Mouse (Mus musculus) left cerebral cortex, postnatal 36 days (tissue): ENCODE results near the gene 4930590J08Rik. TPM values are rescaled to one million over a fixed set of nuclear protein-coding genes. Genes with fewer than 3 reads are reported as not detected.
"Not testable (repeated sequence)": the region's sequence is repeated elsewhere in the genome, so short reads cannot be mapped to it uniquely, and the experiment has no call there.

Experiments
- DNase-seq, 2 experiments: peaks; one replicate each; pipeline ENCODE4 v3.0.0; 2021 to 2022; ENCODE audit warnings: low spot score in 2 of 2, mixed read lengths in 1 of 2
- intact Hi-C: fragments of 180-260 bp; cut with DNase I; formaldehyde crosslinking; loops from one replicate; pipeline ENCODE4 v1.15.1; 2025
- total RNA-seq, 2 experiments: library from RNA; stranded (reverse); gene quantifications; 2 replicates each; pipeline ENCODE4 v1.2.3; 2021

The 4930590J08Rik gene
- total RNA-seq, 2 experiments from 2014 or later, result 2.6 to 3.2 TPM

DNA sequence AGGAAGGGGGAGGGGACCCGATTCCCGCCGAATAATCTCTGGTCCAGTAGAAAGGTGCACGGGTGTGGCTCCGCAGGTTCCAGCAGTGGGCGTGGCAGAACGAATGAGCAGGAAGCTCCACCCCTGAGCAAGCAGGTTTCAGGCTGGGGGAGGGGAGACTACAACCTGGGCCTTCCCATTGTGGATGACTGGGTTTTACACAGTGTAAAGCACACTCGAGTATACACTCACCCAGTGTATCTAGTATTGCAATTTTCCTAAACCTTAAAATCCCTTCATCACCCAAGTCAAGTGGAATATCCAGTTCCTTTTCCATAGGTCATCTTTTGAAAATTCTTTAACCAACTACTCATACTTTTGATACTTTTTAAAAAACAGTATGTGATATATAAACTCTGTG is 55.4 kb downstream of the 4930590J08Rik start:
- intact Hi-C loops, result not testable (repeated sequence)

DNA sequence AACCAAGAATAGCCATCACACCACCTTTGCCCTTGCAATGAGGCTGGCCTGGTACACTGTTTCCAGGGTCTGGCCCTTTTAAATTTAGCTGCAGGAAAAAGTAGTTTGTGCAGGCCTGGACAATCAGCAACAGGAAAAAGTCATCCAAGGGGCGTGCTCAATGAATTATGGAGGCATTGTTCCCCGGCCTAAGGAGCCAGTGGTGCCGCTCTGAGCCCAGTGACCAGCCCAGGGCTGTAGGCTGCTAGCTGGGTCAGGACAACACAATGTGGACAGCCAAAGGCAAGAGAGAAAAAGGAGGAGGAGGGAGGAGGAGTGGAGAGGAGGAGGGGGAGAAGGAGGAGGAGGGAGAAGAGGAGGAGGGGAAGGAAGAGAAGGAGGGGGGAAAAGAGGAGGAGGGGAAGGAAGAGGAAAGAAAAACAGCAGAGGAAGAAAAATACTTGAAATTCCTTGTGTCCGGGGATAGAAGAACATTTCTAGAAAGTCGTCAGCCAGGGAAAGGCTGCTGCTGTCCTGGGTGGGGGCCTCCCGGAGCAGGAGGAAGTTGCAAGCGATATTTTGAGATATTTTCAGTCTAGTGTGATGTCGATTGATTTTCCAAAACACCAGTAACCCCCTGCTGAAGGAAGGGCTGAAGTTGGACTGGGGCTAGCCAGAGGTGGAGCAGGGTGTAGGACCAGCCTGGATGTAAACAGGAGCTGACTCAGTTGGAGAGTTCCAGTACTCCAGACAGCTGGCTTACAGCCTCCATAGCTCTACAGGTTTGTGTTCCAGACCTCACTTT is 57.6 kb downstream of the 4930590J08Rik start:
- no peak for DNase-seq
- intact Hi-C loops, result no loop called here

More for the DNA sequence above, 55.4 kb downstream of the 4930590J08Rik start:
- DNase-seq, result not testable (repeated sequence)

GRCm38 (mm10) chr6:91963429-91963828 is 60.8 kb downstream of the 4930590J08Rik start:
- intact Hi-C loops, result no loop called here
- DNase-seq, result no peak

DNA sequence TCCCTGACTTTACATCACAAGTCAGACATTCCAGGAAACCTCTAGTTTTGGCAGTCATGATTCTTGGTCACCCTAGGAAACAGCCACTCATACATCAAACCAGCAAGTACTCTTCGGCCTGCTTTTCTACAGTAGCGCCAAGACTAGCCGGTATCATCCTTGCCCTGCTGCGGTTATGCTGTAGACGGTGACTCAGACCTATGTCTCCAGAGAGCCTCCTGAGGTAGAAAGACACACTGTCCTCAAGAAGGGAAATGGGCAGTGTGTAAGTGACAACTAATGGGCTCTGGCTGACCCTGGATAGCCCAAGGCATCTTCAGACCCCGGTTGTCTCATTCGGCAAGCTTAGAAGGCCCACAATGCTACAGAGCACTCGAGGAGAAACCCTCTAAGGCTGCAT is 62.5 kb downstream of the 4930590J08Rik start:
- intact Hi-C loops, result no loop called here
- no peak for DNase-seq

GRCm38 (mm10) chr6:91966006-91966405 is 63.4 kb downstream of the 4930590J08Rik start:
- intact Hi-C loops, result no loop called here
- no peak for DNase-seq

DNA sequence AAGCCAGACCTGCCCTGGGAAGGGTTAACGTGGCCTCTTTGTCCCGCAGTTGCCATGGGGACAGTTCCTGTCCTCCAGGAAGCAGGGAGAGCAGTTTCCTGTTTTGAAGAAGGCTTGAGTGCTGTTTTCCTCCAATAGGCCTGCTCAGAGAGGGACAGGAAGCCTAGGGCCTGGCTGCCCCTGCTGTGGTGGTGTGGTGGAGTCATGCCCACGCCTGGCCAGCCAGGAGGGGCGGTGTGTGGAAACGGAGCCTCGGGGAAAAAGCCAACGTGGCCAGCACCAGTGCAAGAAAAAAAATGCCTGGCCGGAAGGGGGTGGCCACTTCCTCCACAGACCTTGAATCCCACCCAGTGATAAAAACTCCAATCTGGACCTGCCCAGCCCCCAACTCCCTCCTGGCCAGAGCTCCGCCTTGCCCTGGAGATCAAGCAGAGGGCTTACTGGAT is 69.6 kb downstream of the 4930590J08Rik start:
- intact Hi-C loops, result no loop called here
- DNase-seq, result no peak

GRCm38 (mm10) chr6:91973972-91974371 is 71.4 kb downstream of the 4930590J08Rik start:
- DNase-seq, result no peak
- intact Hi-C loops, result no loop called here

DNA sequence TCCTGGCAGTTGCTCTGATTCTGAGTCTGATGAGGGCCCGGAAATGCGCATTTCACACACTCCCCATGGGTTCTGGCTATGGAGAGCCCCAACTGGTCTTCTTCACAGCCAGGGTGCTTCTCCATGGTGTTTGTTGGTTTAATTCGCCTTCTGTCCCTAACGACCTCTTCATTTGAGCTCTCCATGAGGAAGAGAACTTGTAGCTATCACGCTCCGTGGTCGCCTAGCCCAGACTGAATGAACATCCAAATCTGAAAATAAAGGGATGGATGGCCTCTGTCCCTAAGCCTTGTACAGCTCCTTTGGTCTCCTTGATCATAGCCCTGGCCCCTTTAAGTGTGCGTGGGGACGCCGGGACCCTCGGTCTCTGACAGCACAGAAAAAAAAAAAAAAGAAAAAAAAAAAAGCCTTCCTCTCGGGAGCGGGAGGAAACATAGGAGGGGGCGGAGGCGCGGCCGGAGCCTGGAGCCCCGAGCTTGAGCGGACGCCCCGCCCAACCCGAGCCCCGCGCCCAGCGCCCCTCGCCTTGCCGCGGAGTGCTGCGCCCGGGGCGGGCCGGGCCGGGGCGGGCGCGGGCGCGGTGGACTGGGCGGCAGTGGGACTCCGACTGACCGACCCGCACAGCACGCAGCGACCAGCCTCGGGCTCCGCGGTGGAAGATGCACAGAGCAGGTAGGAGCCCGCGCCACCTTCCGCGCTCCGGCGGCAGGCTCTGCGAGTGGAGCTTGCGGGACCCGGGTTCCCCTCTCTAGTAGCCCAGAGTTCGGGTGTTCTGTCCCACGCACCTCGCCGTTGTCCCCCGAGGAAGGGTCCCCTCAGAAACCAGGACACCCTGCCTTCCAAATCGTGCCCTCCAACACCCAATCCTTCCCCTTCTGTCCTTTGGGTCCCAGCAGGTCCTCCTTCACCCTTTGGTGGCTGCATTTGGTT is 76.0 kb downstream of the 4930590J08Rik start, which contains the start of gene Fgd5:
Gene Fgd5, plus strand, starts transcription at position 508 of the 930 bp plus-strand sequence.
- intact Hi-C loops, result no loop called here

DNA sequence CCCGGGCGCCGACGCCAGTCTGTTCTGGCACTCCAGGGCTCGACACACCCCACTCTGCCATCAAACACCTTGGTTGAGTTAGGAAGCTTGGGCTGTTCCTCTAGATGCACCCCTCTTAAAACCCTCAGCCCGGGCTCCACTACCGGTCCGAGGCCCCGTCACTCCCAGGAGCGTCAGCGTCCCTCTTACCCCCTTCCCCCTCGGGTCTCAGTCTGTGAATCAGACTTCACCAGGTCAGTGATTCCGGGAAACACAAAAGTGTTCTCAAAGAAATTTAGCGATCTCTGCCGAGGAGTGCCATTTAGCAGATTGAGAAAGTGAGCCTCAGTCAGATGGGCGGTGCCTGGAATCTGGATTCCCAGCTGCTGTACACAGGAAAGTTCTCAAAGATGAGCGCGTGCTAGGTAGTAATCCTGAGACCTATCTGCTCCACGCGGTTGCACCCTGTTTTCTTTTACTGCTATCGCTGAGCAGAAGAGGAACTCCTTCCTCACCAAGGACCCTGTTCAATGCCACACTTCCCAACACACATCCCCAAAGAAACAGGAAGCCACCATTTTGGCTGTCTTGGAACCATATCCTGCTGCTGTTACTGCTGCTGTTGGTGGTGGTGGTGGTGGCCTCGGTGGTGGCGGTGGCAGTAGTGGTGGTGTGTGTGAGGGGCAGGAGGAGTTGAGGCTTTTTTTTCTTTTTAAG is 76.8 kb downstream of the 4930590J08Rik start:
- no peak for DNase-seq
- intact Hi-C loops, result no loop called here

More for the DNA sequence above, 76.0 kb downstream of the 4930590J08Rik start, which contains the start of gene Fgd5:
- no peak for DNase-seq

- DNase-seq, result no peak
- intact Hi-C loops, result no loop called here
These were observed 77.4 kb downstream of the 4930590J08Rik start for GRCm38 (mm10) chr6:91980011-91980410.

DNA sequence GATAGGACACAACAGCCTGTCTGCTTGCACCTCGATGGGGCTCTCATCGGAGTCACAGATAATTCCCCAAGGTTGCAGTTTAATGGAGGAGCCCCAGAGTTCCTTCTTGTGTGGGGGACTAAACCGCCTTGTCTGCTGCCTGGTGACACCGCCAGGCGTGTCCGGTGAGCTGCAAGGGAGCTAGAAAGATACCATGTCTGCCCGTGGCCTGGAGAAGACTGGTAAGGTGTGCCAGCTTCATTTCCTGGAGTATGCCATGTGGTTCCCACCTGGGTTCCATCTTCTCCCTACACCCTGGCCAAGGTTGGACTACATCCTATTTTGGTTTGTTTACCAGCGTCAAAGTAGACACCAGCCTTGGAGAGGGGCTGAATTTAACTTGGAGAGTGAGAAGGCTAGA is 87.5 kb downstream of the 4930590J08Rik start:
- DNase-seq, result no peak
- intact Hi-C loops, result no loop called here

GRCm38 (mm10) chr6:91992823-91993222 is 90.2 kb downstream of the 4930590J08Rik start:
- no peak for DNase-seq
- intact Hi-C loops, result no loop called here

GRCm38 (mm10) chr6:91993795-91994505 is 91.3 kb downstream of the 4930590J08Rik start:
- DNase-seq, result no peak
- intact Hi-C loops, result no loop called here

DNA sequence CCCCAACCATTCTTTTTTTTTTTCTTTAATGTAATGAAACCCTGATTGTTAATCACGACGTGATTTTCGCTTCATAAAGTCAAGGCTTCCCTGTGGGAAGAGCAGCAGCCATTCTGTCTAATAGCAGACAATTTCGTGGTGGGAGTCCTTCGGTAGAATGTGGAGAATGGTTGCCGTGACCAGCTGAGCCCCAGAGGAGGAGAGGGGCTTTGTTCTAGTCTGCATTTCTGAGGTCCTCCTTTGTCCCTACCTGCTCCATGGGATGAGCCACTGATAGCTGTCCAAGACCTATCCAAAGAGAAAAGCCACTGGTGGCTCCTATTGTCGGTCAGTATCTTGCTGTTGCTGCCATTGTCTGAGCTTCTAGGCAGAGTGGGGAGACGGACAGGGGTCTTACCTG is 93.5 kb downstream of the 4930590J08Rik start:
- intact Hi-C loops, result no loop called here
- DNase-seq, result no peak

Other genes starting within 250 kb of the 4930590J08Rik start
- gene Slc6a6, start 218.8 kb upstream of the 4930590J08Rik start, total RNA-seq, result 100 to 1,000 TPM; 120 to 170 TPM
- 10 to 100 TPM; 15.6 to 20.5 TPM for gene Grip2, start 75.6 kb upstream of the 4930590J08Rik start, total RNA-seq
- gene Ccdc174, start 24.8 kb upstream of the 4930590J08Rik start, total RNA-seq, result 10 to 100 TPM; 18.7 to 27.1 TPM
- 1 to 10 TPM; 3.5 to 7.0 TPM for gene Fgd5, start 76.1 kb downstream of the 4930590J08Rik start, total RNA-seq
- 10 to 100 TPM; 97.1 to 97.8 TPM for gene Nr2c2, start 188.6 kb downstream of the 4930590J08Rik start, total RNA-seq